Mouse (Mus musculus) neural tube, embryonic 12.5 days (tissue): ENCODE results near the gene Iba57. TPM values are rescaled to one million over a fixed set of nuclear protein-coding genes. Genes with fewer than 3 reads are reported as not detected.

Experiments used
- ATAC-seq: fragments of 200-750 bp; cut with Nextera tagmentation; 2 replicates; pipeline ENCODE4 v1.8.0; 2017; ENCODE audit warnings: low read depth, mild to moderate bottlenecking, moderate TSS enrichment, moderate library complexity; ENCODE audit not compliant: low FRiP score
- H3K27ac ChIP-seq: fragments of 300-500 bp; sonication (generic); 2 replicates; pipeline ENCODE4 v1.5.1; 2016
- H3K27me3 ChIP-seq: fragments of 300-500 bp; sonication (generic); replicated peaks from 2 replicates; pipeline ENCODE4 v1.6.1; 2016; ENCODE audit warnings: mild to moderate bottlenecking
- H3K36me3 ChIP-seq: fragments of 300-500 bp; sonication (generic); 2 replicates; pipeline ENCODE4 v1.6.1; 2016; ENCODE audit warnings: mild to moderate bottlenecking
- H3K4me1 ChIP-seq: fragments of 300-500 bp; sonication (generic); 2 replicates; pipeline ENCODE4 v1.6.1; 2016
- H3K4me2 ChIP-seq: fragments of 300-500 bp; sonication (generic); replicated peaks from 2 replicates; pipeline ENCODE4 v1.6.1; 2016; ENCODE audit warnings: mild to moderate bottlenecking
- H3K4me3 ChIP-seq: fragments of 300-500 bp; sonication (generic); 2 replicates; pipeline ENCODE4 v1.5.1; 2016
- H3K9ac ChIP-seq: fragments of 300-500 bp; sonication (generic); 2 replicates; pipeline ENCODE4 v1.6.1; 2016; ENCODE audit warnings: mild to moderate bottlenecking
- H3K9me3 ChIP-seq: fragments of 300-500 bp; sonication (generic); 2 replicates; pipeline ENCODE4 v1.6.1; 2016; ENCODE audit warnings: mild to moderate bottlenecking
- WGBS: fragments of 180-500 bp; shearing (Covaris S2); methylation state at CpG from one replicate; pipeline ENCODE4 v1.1.7; 2016; 5-methylcytosine and 5-hydroxymethylcytosine counted together
- polyA plus RNA-seq: library from polyadenylated mRNA; unstranded; fragments of >200 nt; fragmentation: Nextera tagmentation; extraction: Ambion mirVana; gene quantifications from 2 replicates; pipeline ENCODE4 v1.2.1, GENCODE M21; 2016

Iba57 gene
- polyA plus RNA-seq, 1 experiment from 2014 or later = 6.5 TPM

DNA sequence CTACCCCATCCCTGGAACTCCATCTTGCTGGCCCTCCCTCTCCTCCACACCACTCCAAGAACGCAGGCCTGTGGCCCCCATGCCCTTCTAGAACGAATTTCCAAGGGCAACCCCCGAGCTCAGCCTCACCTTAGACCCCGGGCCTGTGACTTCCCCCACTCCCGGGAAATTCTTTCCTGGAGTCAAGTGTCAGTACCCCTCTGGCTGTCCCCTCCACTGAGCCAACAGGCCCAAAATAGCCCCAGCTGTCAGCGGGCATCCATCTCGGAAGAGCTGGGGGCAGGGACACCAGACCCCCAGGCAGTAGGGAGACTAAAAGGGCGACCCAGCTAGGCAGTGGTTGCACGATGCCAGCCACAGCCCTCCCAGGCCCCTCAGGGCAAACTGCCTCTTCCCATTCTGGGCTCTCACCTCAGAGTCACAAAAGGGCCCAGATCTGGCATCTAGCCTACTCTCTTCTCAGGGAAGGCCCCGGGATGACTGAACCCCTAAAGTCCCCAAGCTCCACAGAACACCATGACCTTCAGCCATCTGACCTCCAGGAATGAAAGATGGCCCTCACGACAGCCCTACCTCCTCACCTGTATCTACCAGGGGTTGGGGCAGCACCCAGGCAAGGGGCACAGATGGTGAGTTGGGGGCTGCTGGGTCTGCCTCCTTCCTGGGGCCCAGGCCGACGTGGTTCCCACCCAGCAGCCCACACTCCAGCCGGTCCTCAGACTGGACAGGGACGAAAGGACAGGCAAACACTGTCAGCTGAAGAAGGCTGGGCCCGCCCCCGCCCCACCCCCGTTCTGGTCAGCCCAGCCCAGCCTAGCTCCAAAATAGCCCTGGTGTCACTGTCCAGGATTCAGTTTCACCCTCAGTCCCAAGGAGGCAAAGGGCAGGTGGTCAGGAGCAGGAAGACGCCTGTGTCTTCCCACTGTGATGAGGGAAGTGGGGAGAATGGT lies 24.7 kb downstream of the Iba57 start:
- Histone ChIP-seq H3K27me3 (peaks cover 43% of the 10 kb centered on the region), H3K4me2 (no peak overlapping the region), H3K27ac (no peak overlapping the region), H3K9me3 (no peaks in the 10 kb centered on the region), H3K4me1 (peaks cover 10% of the 10 kb centered on the region), H3K36me3 (no peaks in the 10 kb centered on the region), H3K9ac (no peak overlapping the region), H3K4me3 (no peak overlapping the region)
- no peak for ATAC-seq
- 73% methylated on average over 19 of the region's 19 CpGs for WGBS

DNA sequence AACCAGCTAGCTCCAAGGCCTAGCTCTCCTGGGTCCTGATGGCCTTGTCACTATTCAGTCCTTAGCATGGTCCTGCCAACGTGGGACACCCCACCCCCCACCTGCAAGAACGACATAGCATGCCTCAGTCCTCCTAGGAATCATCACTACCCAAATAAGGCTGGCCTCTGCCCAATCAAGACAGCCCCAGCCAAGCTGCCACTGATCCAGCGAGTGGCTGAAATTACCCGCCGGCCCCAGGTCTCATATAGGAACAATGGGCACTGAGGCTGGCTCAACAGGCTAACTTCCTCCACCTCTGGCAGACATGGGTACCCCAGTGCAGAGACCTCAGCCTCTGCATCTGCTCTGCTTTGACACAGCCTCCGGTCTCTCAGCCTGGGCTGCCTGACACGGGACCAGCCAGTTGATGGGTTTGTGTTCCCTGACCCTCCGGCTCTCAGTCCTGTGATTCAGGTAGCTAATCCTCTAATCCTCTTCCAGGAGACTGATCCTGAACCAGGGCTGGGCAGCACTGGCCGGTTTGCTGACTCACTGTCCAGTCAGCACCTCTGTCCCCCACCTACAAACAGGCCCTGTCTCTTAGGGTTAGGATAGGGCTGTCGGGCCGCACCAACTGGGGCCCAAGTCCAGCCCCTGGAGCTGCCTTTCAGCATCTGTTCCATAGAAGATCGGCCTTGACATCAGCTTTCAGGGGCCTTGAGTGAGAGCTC lies 26.4 kb downstream of the Iba57 start:
- Histone ChIP-seq H3K27ac (no peak overlapping the region), H3K4me2 (no peak overlapping the region), H3K4me1 (peaks cover 10% of the 10 kb centered on the region), H3K4me3 (no peak overlapping the region), H3K27me3 (peaks cover 59% of the 10 kb centered on the region), H3K36me3 (no peaks in the 10 kb centered on the region), H3K9me3 (no peaks in the 10 kb centered on the region), H3K9ac (no peak overlapping the region)
- 74% methylated on average over 12 of the region's 12 CpGs for WGBS
- ATAC-seq = no peak

DNA sequence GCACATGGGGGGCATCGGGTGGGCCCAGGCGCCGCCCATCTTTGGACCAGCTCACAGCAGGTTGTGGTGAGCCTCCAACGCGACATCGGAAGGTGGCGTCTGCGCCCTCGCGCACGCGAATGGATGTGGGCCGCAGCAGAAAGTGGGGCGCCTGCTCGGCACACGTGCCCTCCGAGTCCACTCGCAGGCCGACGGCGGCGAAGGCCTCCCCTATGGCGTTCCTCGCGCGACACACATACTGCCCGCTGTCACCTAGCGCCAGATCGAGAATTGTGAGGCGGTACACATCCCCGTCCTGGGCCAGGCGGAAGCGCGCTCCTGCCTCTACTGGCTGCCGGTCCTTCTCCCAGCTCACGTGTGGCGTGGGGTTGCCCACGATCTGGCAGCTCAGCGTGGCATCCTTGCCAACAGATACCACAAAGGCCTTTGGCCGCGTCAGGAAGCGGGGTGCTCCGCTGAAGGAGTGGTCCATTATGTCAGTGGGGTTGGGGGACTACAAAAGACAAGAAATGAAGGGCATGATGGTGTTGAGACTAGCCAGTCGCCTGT lies 27.6 kb downstream of the Iba57 start, which contains the start of gene Obscn:
Gene Obscn (minus strand): TSS at position 499 of the 549 bp plus-strand sequence.
- 13% methylated on average over 44 of the region's 44 CpGs for WGBS

DNA sequence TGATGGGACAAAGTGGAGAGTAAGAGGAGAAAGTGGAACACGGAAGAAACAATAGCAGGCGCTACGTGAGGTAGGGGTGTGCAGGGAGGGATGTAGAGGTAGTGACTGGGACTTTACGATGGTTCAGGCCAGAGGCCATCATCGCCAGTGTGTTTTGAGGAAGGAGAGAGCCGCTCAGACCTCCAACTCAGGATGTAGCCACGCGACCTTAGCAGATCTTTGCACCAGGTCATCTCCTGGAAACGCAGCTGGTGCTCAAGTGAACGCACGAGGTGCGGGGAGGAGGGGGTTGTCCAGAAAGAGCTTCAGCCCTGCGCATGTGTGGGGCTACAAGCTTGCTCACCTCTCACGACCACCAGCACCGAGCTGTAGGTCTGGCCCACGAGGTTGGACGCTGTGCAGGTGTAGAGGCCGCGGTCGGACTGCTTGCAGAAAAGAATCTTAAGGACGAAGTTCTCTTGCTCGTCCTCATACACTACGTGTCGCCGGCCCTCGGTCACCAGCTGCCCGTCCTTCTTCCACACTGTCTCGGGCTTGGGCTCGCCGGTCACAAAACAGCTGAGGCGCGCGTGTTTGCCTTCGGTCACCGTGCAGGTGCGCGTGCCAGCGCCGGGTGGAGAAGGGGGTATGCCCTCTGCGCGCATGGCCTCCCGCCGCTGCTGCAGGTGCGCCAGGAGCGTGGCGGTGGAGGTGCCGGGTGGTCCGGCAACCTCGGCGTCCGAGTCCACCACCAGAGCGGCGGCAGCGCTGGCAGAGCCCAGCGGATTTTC lies 28.3 kb downstream of the Iba57 start:
- ATAC-seq = 0 out of 2 replicates have a peak, but pooled peaks have one; percentile 6
- no peaks in the 10 kb centered on the region for H3K9me3 ChIP-seq
- H3K4me2 ChIP-seq = peak overlapping the region; percentile 54
- peak overlapping the region; percentile 17; the same call in 1 of the 2 replicates for H3K9ac ChIP-seq
- H3K27ac ChIP-seq = no peak overlapping the region
- H3K4me3 ChIP-seq = peak overlapping the region; percentile 19
- H3K36me3 ChIP-seq = no peaks in the 10 kb centered on the region
- H3K4me1 ChIP-seq = peaks cover 10% of the 10 kb centered on the region
- WGBS = 5% methylated on average over 55 of the region's 55 CpGs
- peaks cover 61% of the 10 kb centered on the region for H3K27me3 ChIP-seq

More for the DNA sequence above, 27.6 kb downstream of the Iba57 start, which contains the start of gene Obscn:
- peak within 1 kb of the TSS; percentile 54 for H3K4me2 ChIP-seq
- H3K36me3 ChIP-seq = no peaks in the 10 kb centered on the region
- H3K27me3 ChIP-seq = peaks cover 61% of the 10 kb centered on the region
- ATAC-seq = no peak
- no peaks in the 10 kb centered on the region for H3K9me3 ChIP-seq
- H3K4me1 ChIP-seq = peaks cover 10% of the 10 kb centered on the region
- peak within 1 kb of the TSS; percentile 17; the same call in 1 of the 2 replicates for H3K9ac ChIP-seq
- H3K4me3 ChIP-seq = peak within 1 kb of the TSS; percentile 19
- H3K27ac ChIP-seq = no peak within 1 kb of the TSS

DNA sequence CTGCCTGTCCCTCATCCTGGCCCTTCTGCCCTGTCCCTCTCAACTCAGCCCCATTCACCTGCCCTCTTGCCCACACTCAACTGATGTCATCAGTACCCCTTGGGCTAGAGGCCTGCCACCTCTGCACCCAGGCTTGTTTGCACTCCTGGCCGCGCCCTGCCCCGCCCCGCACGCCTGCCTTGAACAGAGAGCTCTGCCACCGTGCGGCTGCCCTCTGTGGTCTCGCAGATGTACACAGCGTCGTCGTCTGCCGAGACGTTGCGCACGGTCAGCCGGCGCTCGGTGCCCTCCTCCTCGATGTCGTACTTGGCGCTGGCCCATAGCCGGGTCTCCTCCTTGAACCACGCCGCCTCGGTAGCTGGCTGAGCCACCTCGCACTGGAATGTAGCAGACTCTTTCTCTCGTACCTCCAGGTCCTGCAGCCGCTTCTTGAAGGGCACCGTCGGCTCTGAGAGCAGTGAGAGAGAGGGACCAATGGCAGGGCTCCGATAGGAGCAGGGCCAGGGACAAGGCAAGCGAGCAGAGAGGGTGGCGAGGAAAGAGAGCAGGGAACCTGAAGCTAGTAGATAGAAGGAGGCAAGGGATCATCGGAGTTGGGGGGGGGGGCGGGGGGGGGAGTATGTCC lies 29.1 kb downstream of the Iba57 start:
- Histone ChIP-seq H3K9ac (no peak overlapping the region), H3K4me1 (peaks cover 10% of the 10 kb centered on the region), H3K4me2 (peak overlapping the region; percentile 35), H3K9me3 (no peaks in the 10 kb centered on the region), H3K36me3 (no peaks in the 10 kb centered on the region), H3K4me3 (no peak overlapping the region), H3K27ac (no peak overlapping the region), H3K27me3 (peaks cover 61% of the 10 kb centered on the region)
- ATAC-seq = 0 out of 2 replicates have a peak, but pooled peaks have one; percentile 29
- WGBS = 6% methylated on average over 34 of the region's 35 CpGs

DNA sequence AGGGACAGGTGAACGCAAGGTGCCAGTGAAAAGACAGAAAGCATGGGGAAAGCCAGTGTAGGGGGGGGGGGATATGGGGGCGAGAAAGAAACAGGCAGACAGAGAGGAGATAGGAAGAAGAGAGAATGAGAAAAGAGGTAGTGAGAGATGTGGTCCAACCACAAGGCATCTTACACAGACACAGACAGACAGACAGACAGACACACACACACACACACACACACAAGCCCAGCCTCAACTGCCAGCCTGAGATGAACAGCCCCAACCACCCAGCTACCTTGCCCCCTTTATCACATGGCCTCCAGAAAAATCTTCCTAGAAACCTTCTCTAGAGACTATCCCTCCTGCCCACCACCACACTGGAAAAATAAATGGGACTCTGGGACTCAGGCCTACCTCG lies 31.5 kb downstream of the Iba57 start:
- peaks cover 51% of the 10 kb centered on the region for H3K27me3 ChIP-seq
- ATAC-seq = no peak
- H3K9ac ChIP-seq = no peak overlapping the region
- no peaks in the 10 kb centered on the region for H3K9me3 ChIP-seq
- H3K36me3 ChIP-seq = no peaks in the 10 kb centered on the region
- no peak overlapping the region for H3K4me3 ChIP-seq
- WGBS = 83% methylated on average over 2 of the region's 3 CpGs
- H3K27ac ChIP-seq = no peak overlapping the region
- no peak overlapping the region for H3K4me2 ChIP-seq
- peaks cover 10% of the 10 kb centered on the region for H3K4me1 ChIP-seq

DNA sequence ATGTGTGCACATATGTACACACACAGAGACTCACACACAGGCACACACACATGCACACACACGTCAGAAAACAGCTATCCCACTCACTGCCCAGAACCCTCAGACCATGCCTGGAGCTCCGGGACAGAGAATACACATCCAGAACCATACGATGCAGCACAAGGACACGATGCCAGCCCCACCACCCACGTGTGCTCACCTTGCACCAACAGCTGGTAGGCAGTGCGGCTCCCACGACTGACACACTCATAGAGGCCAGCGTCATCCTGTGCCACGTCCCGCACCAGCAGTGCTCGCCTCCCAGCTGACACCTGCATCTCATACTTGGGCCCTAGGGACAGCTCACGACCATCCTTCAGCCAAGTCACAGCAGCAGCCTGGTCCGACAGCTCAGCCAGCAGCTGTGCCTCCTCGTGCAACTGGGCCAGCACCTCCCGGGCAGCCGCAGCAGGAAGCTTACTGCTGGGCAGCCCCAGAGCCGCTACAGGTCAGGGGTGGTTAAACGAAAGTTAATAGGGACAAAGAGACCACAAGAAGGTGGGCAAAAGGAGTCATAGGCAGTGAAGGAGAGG lies 32.1 kb downstream of the Iba57 start:
- Histone ChIP-seq H3K9ac (no peak overlapping the region), H3K4me2 (no peak overlapping the region), H3K4me1 (peaks cover 10% of the 10 kb centered on the region), H3K36me3 (no peaks in the 10 kb centered on the region), H3K4me3 (no peak overlapping the region), H3K9me3 (no peaks in the 10 kb centered on the region), H3K27me3 (peaks cover 45% of the 10 kb centered on the region), H3K27ac (no peak overlapping the region)
- 66% methylated on average over 18 of the region's 18 CpGs for WGBS
- no peak for ATAC-seq

DNA sequence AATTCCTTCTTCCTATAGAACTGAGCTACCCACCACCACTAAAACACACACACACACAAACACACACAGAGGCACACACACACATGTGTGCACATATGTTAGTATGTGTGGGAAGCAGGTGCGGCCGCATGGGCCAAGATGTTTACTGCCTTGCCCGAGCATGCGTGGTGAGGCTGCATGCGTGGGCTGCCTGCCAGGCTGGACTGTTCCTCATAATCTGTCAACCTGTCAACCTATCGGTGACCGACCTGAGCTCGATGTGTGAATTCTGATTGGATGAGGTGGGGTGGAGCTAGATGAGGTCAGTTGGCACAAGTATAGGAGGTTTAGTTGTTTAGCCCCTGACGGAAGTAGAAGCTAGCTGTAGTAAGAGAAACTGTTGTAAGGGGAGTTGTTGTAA lies 32.8 kb downstream of the Iba57 start:
- Histone ChIP-seq H3K9ac (no peak overlapping the region), H3K36me3 (no peaks in the 10 kb centered on the region), H3K27me3 (peaks cover 38% of the 10 kb centered on the region), H3K4me1 (peaks cover 7% of the 10 kb centered on the region), H3K9me3 (no peaks in the 10 kb centered on the region), H3K27ac (no peak overlapping the region), H3K4me2 (no peak overlapping the region), H3K4me3 (no peak overlapping the region)
- no peak for ATAC-seq
- 93% methylated on average over 9 of the region's 9 CpGs for WGBS

DNA sequence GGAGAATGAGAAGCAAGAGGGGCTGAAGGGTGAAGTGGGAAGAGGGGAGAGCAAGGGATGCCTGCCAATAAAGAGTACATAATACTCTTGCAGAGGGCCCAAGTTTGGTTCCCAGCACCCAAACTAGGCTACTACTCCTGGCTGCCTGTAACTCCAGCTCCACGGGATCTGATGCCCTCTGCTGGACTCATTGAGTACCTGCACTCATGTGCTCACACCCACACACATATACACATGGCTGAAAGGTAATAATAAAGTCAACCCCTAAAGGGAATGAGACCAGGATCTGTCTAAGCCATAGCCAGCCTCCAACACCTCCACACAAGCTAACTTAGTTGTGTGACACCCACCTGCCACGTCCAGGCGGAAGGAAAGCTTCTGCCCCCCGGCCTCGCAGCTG lies 57.6 kb downstream of the Iba57 start:
- no peaks in the 10 kb centered on the region for H3K36me3 ChIP-seq
- 91% methylated on average over 5 of the region's 5 CpGs for WGBS

More for the DNA sequence above, 57.6 kb downstream of the Iba57 start:
- Histone ChIP-seq H3K27me3 (no peaks in the 10 kb centered on the region), H3K9me3 (no peaks in the 10 kb centered on the region), H3K4me1 (no peaks in the 10 kb centered on the region), H3K4me3 (no peak overlapping the region), H3K27ac (no peak overlapping the region), H3K9ac (no peak overlapping the region), H3K4me2 (no peak overlapping the region)
- no peak for ATAC-seq
